ENCODE assay signal across 22 mouse cellular contexts in the genomic region with DNA sequence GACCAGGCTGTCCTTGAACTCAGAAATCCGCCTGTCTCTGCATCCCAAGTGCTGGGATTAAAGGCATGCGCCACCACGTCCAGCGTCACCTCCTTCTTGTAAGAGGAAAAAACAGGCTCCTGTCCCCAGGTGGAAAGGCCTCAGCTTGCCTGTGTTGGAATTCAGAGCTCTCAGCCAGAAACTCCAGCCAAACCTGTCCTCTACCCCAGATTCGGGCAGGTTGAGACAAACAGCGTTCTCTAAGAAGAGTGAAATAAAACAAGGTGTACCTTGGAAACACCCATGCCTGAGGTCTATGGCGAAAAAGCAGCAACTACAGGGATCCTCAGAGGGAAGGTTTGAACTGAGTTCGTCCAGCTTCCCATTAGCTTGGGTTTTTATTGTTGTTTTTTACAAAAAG. TPM values are rescaled to one million over a fixed set of nuclear protein-coding genes. Genes with fewer than 3 reads are reported as not detected.
A peak's percentile ranks its signal among the peaks of the same experiment; 100 is the strongest.
DNase-seq lines count a peak whose midpoint lies in the region.
"Had no signal": no experiment of that assay in that cellular context is flagged by ENCODE, and none has a peak within 500 bp of the region (broad histone marks: within the 10 kb centered on the region; RNA-seq: fewer than 3 reads in every experiment).

No protein-coding gene starts in this region.

- H3K36me3 ChIP-seq in limb, embryonic 10.5 days = no peaks in the 10 kb centered on the region
- H3K36me3 ChIP-seq: heart, embryonic 10.5 days; hindbrain, embryonic 13.5 days; intestine, embryonic 15.5 days had no signal

- peaks cover 29% of the 10 kb centered on the region for H3K4me1 ChIP-seq in limb, embryonic 10.5 days
- H3K4me1 ChIP-seq: forebrain, embryonic 13.5 days; hindbrain, embryonic 13.5 days; intestine, embryonic 15.5 days had no signal

- DNase-seq in urinary bladder, postnatal 14 days (ENCODE audit: low spot score) = peak; percentile 27
- no peak for DNase-seq in urinary bladder, postnatal 25 days (ENCODE audit: low spot score)
- DNase-seq in ZHBTc4 (ENCODE audit: low read depth, low spot score) = peak; percentile 15
- no peak for DNase-seq in limb, embryonic 10.5 days (ENCODE audit: low spot score)
- no peak for DNase-seq in kidney, postnatal 36 days
- DNase-seq in gastrocnemius, adult 18-20 months (ENCODE audit: low spot score) = no peak
- DNase-seq in cerebellum, adult 11 months = no peak
- DNase-seq: adrenal gland, adult 8-10 months; cerebellum, adult 11-12 months; cerebellum, adult 9-10 months; cerebellum, postnatal 36 days; forebrain, postnatal 0 days; gastrocnemius, adult 2 months; gastrocnemius, postnatal 25 days; heart, adult 18-20 months; heart, postnatal 10 days; kidney, adult 18-20 months had no signal

- no peaks in the 10 kb centered on the region for H3K27me3 ChIP-seq in limb, embryonic 10.5 days (ENCODE audit: low read depth, poor library complexity, severe bottlenecking)
- H3K27me3 ChIP-seq: forebrain, embryonic 13.5 days; hindbrain, embryonic 13.5 days; intestine, embryonic 15.5 days; Patski had no signal

- peak overlapping the region; percentile 77; the same call in 1 of the 2 replicates for H3K27ac ChIP-seq in limb, embryonic 10.5 days
- H3K27ac ChIP-seq: forebrain, embryonic 13.5 days; gastrocnemius, adult 2 months; heart, embryonic 10.5 days; hindbrain, embryonic 13.5 days; intestine, embryonic 15.5 days had no signal

- H3K4me3 ChIP-seq in limb, embryonic 10.5 days = no peak overlapping the region
- H3K4me3 ChIP-seq: forebrain, embryonic 13.5 days; gastrocnemius, adult 2 months; heart, embryonic 10.5 days; hindbrain, embryonic 13.5 days; intestine, embryonic 15.5 days had no signal

- WGBS in limb, embryonic 10.5 days = 92% methylated on average over 8 of the region's 8 CpGs

- H3K9me3 ChIP-seq in limb, embryonic 10.5 days (replicated peaks) = no peaks in the 10 kb centered on the region
- H3K9me3 ChIP-seq: forebrain, embryonic 13.5 days; heart, embryonic 10.5 days; hindbrain, embryonic 13.5 days; intestine, embryonic 15.5 days had no signal

RNA-seq across cellular contexts. Expression of gene Birc3, which starts 28.0 kb away (rescaled TPM):
- polyA plus RNA-seq in limb, embryonic 10.5 days (2016; fragmentation: Nextera tagmentation; extraction: Ambion mirVana) = 7.4 and 8.2 TPM in 2 replicates
- 10 to 100 TPM in 1 of 2 experiments, 1 to 10 TPM in 1; 7.4 to 10.3 TPM for total RNA-seq in gastrocnemius, adult 18-20 months (2021)

Comparison
In these comparisons a context has a peak if more than half of its experiments do, and no peak if none do; other contexts are left out.
1. DNase-seq: peak in urinary bladder, postnatal 14 days (single experiment) and ZHBTc4 (single experiment); none in urinary bladder, postnatal 25 days (single experiment), limb, embryonic 10.5 days (single experiment), kidney, postnatal 36 days (0 of 2), gastrocnemius, adult 18-20 months (single experiment) and cerebellum, adult 11 months (single experiment).